Mouse (Mus musculus): Measurements from ENCODE around the gene Lpp.

Gene Lpp

DNA sequence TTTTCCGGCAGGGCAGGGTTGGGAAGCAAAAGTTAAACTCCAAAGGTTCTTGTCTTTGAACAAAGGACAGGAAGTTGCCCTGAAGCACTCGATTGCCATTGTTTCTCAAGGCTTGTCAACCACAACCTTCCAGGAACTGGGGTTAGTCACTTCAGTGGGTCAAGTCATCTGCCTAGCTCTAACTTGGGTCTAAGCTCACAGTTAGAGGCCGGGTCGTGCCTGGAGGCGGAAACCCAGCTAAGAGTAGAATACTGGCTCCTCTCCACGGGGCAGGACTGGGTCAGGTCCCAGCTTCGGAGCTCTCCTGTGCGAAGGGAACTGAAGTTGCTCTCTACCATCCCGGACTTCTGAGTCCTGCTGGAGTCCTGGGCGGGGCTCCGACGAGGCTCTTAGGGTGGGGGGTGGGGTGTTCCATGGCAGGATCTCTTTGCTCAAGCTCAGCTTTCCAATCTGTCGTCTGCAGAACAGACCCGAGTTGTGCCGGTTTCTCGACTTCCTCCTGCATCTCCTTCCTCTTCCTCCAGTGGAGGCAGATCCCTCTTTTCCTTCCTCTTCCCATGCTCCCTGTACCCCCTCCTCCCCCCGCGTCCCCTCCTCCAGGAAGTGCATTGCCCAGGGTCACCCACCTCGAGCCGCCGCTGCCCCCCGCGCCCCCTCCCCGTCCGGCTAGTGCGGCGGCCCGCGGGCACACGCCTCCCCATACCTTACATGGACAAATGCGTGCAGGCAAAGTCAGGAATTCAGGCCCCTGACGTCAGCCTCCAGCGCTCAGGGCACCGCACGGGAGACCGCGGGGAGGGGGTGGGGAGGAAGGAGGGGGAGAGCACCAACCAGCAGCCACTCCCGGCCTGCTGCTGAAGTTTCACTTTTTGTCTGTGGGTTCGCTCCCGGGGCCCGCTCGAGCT, at the start of gene Lpp:
Lpp (plus strand) TSS at position 857 of the 905 bp plus-strand sequence.
- in situ Hi-C loops (cut with MboI; ENCODE audit: low pct_unique_long_range_greater_than_20kb in 1 of 2, low sequenced_read_pairs in 2 of 2, unreplicated experiment in 1 of 2), result no loop called here

DNA sequence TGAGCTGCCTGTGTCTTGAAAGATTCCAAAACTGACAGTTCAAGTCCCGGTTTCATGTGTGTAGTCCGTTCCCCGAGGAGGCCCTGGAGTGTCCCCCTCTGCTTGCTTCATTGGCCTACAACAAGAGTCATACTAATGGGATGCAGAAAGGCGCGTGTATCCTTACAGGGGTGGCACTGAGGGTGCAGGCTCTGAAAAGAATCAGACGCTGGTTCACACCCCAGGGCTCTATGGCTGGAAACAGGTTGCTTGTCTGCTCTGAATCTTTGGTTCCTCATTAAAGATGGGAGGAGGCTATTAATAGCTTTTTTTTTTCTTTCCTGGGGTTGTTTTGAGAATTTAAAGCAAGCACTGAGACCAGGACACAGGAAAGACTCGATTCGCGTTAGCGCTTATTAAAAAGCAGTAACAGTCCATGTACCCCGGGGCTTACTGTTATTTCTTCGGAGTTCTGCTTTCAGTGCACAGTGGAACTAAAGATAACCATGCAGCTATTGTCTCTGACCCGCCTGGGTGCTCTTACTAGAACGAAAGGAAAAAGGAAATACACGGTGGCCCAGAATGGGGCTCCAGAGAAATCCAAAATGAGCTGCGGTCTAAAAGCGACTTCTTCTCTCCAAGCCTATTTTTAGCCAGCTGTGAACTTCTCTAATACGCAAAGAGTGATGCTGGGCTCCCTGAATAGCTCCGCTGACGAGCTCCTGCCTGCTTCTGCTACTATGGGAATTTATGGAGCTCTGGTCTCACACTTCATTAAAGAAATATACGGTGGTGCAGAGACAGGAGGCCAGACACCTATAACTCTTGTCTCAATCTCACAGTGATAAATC, 45.5 kb upstream of the Lpp start:
- in situ Hi-C loops (cut with MboI; ENCODE audit: low pct_unique_long_range_greater_than_20kb in 1 of 2, low sequenced_read_pairs in 2 of 2, unreplicated experiment in 1 of 2), result loop anchor here in 1 of 2 experiments (25.0 kb wide), 1 partner anchor 715 kb away; no protein-coding TSS in a partner anchor

DNA sequence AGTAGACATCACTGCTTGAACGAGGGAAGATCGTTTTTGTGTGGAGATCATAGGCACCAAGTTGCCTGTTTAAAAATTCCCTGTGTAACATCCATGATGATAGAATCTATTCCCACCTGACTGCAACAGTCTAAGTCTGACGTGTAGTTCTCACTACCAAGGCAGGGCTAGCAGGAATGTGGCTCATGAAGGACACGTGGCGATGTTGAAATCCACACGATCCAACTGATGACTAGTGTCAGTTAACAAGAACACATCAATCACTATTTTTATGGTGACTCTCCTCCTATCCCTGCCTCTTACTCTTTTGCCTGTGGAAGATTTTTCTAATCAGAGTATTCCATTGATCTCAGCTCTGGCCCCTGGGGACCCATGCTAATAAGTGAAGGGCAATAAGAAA, 43.0 kb upstream of the Lpp start:
- in situ Hi-C loops (cut with MboI; ENCODE audit: low pct_unique_long_range_greater_than_20kb in 1 of 2, low sequenced_read_pairs in 2 of 2, unreplicated experiment in 1 of 2), result no loop called here

DNA sequence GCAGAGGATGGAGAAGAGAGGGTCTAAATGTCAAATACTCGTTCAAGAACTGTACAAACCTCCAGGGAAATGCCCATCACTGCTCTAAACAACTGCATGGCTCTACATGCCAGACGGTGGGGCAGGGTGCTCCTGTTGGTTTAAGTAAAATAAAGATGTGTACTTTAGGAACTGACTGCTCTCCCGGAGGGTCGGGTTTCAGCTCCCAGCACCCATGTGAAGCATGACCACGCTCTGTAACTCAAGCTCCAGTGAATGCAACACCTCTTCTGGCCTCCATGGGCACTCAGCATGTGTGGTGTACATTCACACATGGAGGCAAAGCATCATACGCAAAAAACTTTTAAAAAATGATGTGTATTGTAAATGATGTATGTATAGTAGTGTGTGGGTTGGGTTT, 42.6 kb upstream of the Lpp start:
- in situ Hi-C loops (cut with MboI; ENCODE audit: low pct_unique_long_range_greater_than_20kb in 1 of 2, low sequenced_read_pairs in 2 of 2, unreplicated experiment in 1 of 2), result no loop called here

DNA sequence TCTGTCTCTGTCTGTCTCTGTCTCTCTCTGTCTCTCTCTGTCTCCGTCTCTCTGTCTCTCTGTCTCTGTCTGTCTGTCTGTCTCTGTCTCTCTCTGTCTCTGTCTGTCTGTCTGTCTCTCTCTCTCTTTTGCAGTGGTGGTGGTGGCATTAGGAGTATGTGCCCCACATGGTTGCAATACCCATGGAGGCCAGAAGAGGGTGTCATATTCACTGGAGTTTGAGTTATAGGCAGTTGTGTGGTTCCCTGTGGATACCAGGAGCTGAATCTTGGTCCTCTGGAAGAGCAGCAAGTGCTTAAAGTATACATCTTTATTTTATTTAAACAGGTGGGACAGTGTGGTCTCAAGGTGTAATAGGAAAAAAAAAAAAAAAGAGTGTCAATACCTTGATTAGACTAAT, 41.5 kb upstream of the Lpp start:
- in situ Hi-C loops (cut with MboI; ENCODE audit: low pct_unique_long_range_greater_than_20kb in 1 of 2, low sequenced_read_pairs in 2 of 2, unreplicated experiment in 1 of 2), result no loop called here

DNA sequence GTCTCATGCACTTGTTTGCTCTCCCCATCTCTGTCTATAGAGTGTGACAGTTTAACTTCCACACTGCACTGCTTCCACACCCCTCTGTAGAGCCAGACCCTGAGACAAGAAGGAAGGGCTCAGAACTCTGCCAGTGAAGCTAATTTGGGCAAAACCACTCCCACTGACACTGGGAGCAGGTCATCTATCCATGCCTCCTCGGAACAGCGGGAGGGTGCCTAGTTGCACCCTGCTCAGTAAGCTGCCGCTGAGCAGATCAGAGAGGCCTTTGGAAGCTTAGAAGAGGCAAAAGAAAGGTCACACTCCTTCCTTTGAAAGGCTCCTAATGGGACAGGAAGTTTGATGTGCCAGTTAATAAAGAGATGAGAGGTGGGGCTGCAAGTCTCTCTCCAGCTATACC, 39.5 kb upstream of the Lpp start:
- in situ Hi-C loops (cut with MboI; ENCODE audit: low pct_unique_long_range_greater_than_20kb in 1 of 2, low sequenced_read_pairs in 2 of 2, unreplicated experiment in 1 of 2), result no loop called here

DNA sequence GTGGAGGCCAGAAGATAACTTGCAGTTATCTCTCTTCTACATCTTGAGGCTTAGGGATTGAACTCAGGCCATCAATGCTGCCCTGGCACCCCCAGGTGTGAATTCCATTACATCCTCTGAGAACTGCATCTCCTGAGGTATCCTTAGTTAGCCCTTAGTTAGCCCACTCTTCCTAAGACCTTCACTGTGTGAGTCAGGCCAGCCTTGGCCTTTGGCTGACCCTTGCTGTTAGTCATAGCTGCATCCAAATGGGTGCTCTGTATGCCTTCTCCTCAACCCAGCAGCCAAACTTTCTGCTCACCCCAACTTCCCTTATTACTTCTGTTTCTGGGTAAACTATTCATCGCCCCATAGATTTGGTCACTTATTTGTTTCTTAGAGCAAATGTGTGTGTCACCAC, 31.6 kb upstream of the Lpp start:
- in situ Hi-C loops (cut with MboI; ENCODE audit: low pct_unique_long_range_greater_than_20kb in 1 of 2, low sequenced_read_pairs in 2 of 2, unreplicated experiment in 1 of 2), result no loop called here

DNA sequence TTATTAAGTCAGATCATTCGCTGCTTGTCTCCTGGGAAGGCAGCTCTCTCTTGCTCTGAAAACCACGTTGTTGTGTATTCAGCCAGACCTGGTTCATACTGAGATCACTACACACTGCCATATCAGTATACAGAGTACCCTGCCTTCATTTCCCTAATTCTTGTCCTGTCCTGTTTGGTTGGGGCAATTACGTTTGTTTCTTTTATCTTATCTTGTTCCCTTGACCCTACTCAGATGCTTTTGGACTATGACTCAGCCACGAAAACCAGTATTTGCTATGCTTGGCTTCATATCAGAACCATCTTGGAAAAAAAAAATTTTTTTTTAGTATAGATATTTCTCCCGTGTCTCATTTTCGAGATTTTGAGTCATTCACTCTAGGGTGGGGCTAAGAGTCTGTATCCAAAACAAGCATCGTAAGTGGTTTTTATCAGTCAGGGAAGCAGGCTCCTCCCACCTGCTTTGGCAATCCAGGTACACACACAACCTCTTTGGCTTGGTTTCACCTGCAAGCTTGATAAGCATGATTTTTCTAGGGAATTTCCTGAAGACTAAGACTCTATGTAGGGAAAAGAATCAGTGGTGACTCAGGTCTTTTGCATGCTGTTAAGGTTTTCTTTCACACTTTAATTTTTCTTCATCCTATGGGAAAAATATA, 29.1 kb upstream of the Lpp start:
- in situ Hi-C loops (cut with MboI; ENCODE audit: low pct_unique_long_range_greater_than_20kb in 1 of 2, low sequenced_read_pairs in 2 of 2, unreplicated experiment in 1 of 2), result no loop called here

DNA sequence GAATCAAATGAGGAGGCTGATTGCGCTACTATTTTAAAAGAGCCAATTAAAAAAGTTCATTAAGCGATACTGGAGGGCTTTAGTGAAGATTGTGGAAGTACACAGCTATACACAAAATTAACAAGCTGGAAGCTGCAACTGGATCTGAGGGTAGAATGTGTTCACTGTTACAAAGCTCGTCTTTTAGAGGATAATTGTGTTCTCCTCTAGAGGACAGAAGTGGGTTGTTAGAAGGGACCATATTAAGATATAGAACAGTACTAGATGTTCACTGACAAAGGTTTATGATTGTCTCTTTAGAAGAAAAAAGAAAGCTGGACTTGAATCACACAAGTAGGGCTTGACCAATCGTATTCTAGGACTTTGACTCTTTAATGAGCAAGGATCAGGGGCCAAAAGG, 27.4 kb upstream of the Lpp start:
- in situ Hi-C loops (cut with MboI; ENCODE audit: low pct_unique_long_range_greater_than_20kb in 1 of 2, low sequenced_read_pairs in 2 of 2, unreplicated experiment in 1 of 2), result no loop called here

DNA sequence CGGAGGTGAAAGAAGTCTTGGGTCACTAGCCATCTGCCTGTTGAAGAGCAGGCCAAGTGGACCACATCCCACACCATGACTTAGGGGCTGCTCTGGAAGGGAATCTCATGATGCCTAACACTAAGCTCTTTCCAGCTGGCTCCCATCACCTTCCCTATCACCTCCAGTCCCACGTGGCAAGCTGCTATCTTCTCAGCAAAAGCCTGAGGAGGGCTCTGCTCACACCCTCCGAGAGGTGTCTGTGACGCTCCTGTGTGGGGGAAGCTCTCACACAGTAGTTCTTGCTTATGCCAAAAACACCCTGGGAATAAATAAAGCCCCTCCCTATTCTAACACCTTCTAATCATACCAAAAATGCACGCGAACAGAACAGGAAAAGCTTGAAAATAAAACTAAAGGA, 26.2 kb upstream of the Lpp start:
- in situ Hi-C loops (cut with MboI; ENCODE audit: low pct_unique_long_range_greater_than_20kb in 1 of 2, low sequenced_read_pairs in 2 of 2, unreplicated experiment in 1 of 2), result no loop called here

DNA sequence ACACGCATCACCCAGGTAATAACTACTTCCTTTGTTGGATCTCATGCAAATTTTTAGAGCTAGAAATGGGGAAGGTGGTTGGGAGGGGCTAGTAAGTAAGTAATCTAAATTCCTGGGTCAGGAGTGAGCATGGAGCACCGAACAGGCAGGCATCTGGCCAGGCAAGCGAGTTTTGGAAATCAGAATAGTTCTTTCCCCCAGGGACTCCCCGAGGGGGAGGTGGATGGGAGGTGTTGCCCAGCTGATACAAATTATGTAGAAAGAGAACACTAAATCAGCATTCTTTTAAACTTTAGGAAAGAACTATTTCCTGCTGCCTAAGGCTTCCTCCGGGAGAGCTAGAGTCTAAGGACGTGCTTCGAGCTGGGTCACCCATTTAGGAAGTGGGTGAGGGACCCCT, 25.8 kb upstream of the Lpp start:
- in situ Hi-C loops (cut with MboI; ENCODE audit: low pct_unique_long_range_greater_than_20kb in 1 of 2, low sequenced_read_pairs in 2 of 2, unreplicated experiment in 1 of 2), result no loop called here

DNA sequence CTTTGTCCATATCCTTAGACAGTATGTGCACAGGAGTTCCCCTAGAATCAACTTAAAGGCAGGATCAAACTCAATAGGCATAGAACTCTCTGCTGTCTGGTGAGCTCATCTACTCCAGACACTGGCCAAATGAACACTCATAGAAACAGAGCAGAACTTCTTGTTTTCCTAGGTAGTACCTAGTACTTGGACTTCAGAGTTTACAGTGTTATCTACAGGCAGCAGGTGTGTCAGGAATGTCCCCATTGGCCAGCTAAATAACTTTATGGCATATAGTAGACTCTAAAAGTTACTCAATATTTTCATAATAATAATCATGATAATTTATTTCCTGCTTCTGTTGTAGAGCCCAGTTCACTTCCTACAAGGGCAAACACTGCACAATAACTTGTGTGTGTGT, 16.8 kb upstream of the Lpp start:
- in situ Hi-C loops (cut with MboI; ENCODE audit: low pct_unique_long_range_greater_than_20kb in 1 of 2, low sequenced_read_pairs in 2 of 2, unreplicated experiment in 1 of 2), result no loop called here

DNA sequence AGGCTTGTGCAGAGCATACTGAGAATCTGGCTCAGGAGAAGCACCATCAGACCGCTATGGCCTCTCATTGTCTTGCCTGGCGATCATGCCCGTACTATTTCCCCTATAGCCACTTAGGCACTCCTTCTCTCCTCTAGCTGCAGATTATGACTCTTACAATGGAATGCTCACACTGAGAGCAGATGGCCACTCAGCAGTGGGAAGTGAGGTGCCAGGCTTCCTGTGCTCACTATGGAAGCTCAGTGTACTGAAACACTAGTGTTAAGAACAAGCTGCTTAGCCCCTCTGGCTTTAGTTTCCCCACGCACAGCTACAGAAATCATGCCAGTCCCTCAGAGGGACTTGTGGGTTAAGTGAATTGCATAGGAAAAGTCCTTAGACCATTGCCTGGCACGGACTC, 2.7 kb upstream of the Lpp start:
- in situ Hi-C loops (cut with MboI; ENCODE audit: low pct_unique_long_range_greater_than_20kb in 1 of 2, low sequenced_read_pairs in 2 of 2, unreplicated experiment in 1 of 2), result no loop called here

DNA sequence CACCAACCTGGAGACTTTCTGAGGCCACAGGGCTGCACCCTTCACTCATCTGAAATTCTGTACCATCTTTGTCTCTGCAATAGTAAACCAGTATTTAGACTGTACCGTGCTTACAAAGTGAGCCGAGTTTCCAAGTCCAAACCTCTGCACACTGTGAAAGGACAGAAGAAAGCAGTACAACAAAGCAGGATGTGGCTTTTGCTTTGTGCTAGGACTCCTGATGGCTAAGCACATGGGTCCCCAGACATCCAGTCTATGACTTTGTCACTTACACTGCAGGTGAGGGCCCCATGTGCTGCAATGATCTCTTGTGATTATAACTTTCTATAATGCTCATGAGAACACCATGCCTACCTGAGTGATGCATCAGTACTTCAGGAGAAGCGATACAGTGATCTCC, 2.2 kb upstream of the Lpp start:
- in situ Hi-C loops (cut with MboI; ENCODE audit: low pct_unique_long_range_greater_than_20kb in 1 of 2, low sequenced_read_pairs in 2 of 2, unreplicated experiment in 1 of 2), result no loop called here

DNA sequence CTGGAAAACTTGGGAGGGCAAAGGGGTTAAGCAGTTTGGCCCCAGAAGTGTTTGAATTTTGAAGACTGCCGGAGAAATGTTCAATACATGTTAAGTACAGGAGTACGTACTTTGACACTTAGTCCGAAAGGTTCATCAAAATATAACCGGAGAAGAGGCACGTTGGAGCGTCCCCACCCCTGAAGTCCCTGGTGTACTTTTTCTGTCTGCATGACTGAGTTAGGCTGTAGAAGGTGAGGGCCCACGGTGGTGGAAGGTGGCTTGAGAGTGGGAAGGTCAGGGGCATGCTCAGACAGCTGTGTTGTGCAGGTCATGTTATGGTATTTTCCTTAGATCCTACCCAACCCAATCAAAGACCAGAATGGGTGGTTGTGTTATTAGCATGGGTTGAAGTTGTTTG, 1.4 kb upstream of the Lpp start:
- in situ Hi-C loops (cut with MboI; ENCODE audit: low pct_unique_long_range_greater_than_20kb in 1 of 2, low sequenced_read_pairs in 2 of 2, unreplicated experiment in 1 of 2), result no loop called here

DNA sequence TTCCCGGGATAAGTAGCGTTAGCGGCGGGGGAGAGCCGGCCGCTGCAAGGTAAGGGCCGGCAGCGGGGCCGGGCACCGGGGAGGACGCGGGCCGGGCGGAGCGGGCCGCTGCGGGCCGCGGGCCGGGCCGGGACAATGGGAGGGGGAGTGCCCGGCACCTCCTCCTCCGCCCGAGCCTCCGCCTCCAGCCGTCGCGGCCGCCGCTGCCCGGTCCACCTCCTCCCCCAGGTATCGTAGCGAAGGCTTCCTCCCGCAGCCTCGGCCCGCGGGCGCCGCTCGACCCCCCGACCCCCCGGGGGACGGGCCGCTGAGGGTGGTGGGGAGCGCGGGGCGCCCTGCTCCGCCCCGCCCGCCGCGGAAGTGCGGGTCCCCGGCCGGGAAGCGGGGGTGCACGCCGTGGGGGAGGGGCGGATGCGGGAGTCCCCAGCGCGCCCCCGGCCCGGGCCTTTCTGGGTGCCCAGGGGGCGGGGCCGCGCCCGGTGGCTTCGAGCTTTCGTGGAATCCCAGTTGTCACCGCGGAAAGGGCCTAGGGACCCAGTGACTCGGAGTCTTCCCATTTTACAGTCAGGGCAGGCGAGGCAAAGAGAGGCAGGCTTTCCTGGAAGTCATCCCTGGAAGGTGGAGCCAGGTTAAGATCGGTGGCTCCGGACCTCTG, 376 bp downstream of the Lpp start:
- in situ Hi-C loops (cut with MboI; ENCODE audit: low pct_unique_long_range_greater_than_20kb in 1 of 2, low sequenced_read_pairs in 2 of 2, unreplicated experiment in 1 of 2), result no loop called here

DNA sequence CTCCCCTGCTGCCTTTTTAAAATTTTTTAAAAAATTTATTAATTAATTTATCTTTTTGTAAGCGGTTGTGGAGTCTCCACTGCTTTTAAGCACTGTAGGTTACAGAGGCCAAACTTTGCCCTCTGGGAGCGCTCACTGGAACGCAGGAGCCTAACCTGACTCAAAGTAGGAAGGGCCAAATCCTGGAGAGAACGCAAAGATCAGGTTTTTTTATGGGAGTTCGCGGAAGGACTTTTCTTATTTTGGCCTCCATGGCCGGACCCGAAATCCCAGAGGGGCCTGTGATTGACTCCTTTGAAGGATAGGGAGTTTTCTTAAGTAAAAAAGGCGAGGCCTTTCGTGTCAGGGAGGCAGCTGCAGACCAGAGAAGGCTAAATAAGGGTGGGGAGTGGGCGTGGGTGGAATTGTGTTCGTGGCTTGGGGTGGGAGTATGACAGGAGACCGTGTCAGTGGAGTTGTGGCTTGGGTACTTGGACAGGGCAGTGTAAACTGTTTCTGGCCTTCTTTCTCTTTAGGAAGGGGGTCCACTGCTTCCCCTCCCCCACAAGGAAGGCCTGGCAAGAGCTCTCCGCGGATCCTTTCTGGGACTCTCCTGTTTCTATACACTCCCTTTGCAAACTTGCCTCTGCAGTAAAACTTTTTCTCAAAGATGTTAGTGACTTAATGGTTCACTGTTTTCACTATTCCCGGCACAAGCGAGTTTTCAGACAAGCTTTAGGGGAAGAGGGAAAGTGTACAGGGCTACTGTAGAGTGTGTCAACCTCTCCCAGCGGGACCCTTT, 1.1 kb downstream of the Lpp start:
- in situ Hi-C loops (cut with MboI; ENCODE audit: low pct_unique_long_range_greater_than_20kb in 1 of 2, low sequenced_read_pairs in 2 of 2, unreplicated experiment in 1 of 2), result no loop called here

DNA sequence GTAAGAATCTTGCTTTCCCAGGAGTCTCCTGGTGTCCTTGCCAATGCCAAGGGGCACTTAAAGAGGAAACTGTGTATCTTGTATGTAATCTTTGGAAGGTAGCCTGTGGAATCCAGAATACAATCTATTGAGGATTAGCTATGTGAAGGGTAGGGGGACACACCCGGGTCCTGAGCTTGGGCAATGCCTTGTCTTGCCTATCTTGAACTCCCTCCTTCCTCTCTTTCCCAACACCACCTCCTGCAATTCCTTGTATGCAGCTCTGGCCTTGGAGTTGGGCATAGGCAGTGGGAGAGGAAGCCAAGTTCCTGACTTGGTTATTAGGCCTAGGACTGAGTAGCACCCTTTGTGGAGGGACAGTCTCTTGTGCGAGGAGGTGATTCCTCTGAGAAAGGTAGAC, 1.8 kb downstream of the Lpp start:
- in situ Hi-C loops (cut with MboI; ENCODE audit: low pct_unique_long_range_greater_than_20kb in 1 of 2, low sequenced_read_pairs in 2 of 2, unreplicated experiment in 1 of 2), result no loop called here
